Mouse (Mus musculus): ENCODE data around the gene Osbp2. TPM values are rescaled to one million over a fixed set of nuclear protein-coding genes. Genes with fewer than 3 reads are reported as not detected.

Gene Osbp2
- polyA plus RNA-seq, 1 experiment from 2014 or later: 22.7 TPM

- no peaks in the 10 kb centered on the region for H3K36me3 ChIP-seq (ENCODE audit: control insufficient read depth, insufficient read depth, low read length)
- WGBS: 23% methylated on average over 4 of the region's 4 CpGs
- no peaks in the 10 kb centered on the region for H3K9me3 ChIP-seq (ENCODE audit: control insufficient read depth, low read length)
- no peak overlapping the region for H3K27ac ChIP-seq (ENCODE audit: low read depth, low read length)
- H3K4me2 ChIP-seq (ENCODE audit: low read depth, low read length): no peak overlapping the region
- H3K4me1 ChIP-seq (ENCODE audit: control insufficient read depth, insufficient read depth, low read length): no peaks in the 10 kb centered on the region
- H3K27me3 ChIP-seq (ENCODE audit: control insufficient read depth, insufficient read depth, low read length): no peaks in the 10 kb centered on the region
- ATAC-seq (ENCODE audit: low read depth): no peak
- H3K9ac ChIP-seq (replicated peaks; ENCODE audit: low read depth, low read length): no peak overlapping the region
- H3K4me3 ChIP-seq (ENCODE audit: low read depth, low read length): no peak overlapping the region
These were observed 45.5 kb downstream of the Osbp2 start for GRCm38 (mm10) chr11:3817986-3818758.

- H3K27ac ChIP-seq (ENCODE audit: low read depth, low read length): no peak overlapping the region
- no peak overlapping the region for H3K4me3 ChIP-seq (ENCODE audit: low read depth, low read length)
- H3K36me3 ChIP-seq (ENCODE audit: control insufficient read depth, insufficient read depth, low read length): no peaks in the 10 kb centered on the region
- ATAC-seq (ENCODE audit: low read depth): no peak
- no peak overlapping the region for H3K9ac ChIP-seq (replicated peaks; ENCODE audit: low read depth, low read length)
- no peaks in the 10 kb centered on the region for H3K4me1 ChIP-seq (ENCODE audit: control insufficient read depth, insufficient read depth, low read length)
- H3K27me3 ChIP-seq (ENCODE audit: control insufficient read depth, insufficient read depth, low read length): no peaks in the 10 kb centered on the region
- H3K4me2 ChIP-seq (ENCODE audit: low read depth, low read length): no peak overlapping the region
- no peaks in the 10 kb centered on the region for H3K9me3 ChIP-seq (ENCODE audit: control insufficient read depth, low read length)
These were observed 47.8 kb downstream of the Osbp2 start for GRCm38 (mm10) chr11:3815951-3816350.

DNA sequence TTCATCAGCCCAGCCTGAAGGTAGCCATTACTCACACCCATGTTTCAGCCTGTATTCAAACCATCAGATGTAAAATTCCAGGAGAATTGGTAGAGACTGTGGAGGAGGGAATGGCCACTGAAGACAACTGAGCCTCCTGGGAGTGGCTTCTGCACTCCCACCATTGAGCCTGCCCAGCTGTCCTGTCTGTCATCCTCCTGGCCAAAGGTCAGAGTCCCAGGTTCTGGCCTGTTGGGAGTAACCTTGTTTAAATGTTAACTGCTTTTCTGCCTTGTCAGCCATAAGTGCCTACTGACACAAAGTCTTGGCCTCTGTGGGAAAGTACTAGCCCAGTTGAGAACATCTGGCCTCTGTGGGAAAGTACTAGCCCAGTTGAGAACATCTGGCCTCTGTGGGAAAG, 50.4 kb downstream of the Osbp2 start:
- no peak overlapping the region for H3K4me2 ChIP-seq (ENCODE audit: low read depth, low read length)
- no peak for ATAC-seq (ENCODE audit: low read depth)
- no peaks in the 10 kb centered on the region for H3K9me3 ChIP-seq (ENCODE audit: control insufficient read depth, low read length)
- H3K4me1 ChIP-seq (ENCODE audit: control insufficient read depth, insufficient read depth, low read length): no peaks in the 10 kb centered on the region
- no peaks in the 10 kb centered on the region for H3K36me3 ChIP-seq (ENCODE audit: control insufficient read depth, insufficient read depth, low read length)
- H3K27ac ChIP-seq (ENCODE audit: low read depth, low read length): no peak overlapping the region
- H3K27me3 ChIP-seq (ENCODE audit: control insufficient read depth, insufficient read depth, low read length): no peaks in the 10 kb centered on the region
- H3K4me3 ChIP-seq (ENCODE audit: low read depth, low read length): no peak overlapping the region
- no peak overlapping the region for H3K9ac ChIP-seq (replicated peaks; ENCODE audit: low read depth, low read length)

GRCm38 (mm10) chr11:3808162-3808561, 55.5 kb downstream of the Osbp2 start:
- no peak overlapping the region for H3K9ac ChIP-seq (replicated peaks; ENCODE audit: low read depth, low read length)
- no peaks in the 10 kb centered on the region for H3K27me3 ChIP-seq (ENCODE audit: control insufficient read depth, insufficient read depth, low read length)
- H3K4me1 ChIP-seq (ENCODE audit: control insufficient read depth, insufficient read depth, low read length): no peaks in the 10 kb centered on the region
- no peak overlapping the region for H3K27ac ChIP-seq (ENCODE audit: low read depth, low read length)
- H3K4me2 ChIP-seq (ENCODE audit: low read depth, low read length): no peak overlapping the region
- no peak for ATAC-seq (ENCODE audit: low read depth)
- H3K36me3 ChIP-seq (ENCODE audit: control insufficient read depth, insufficient read depth, low read length): no peaks in the 10 kb centered on the region
- H3K4me3 ChIP-seq (ENCODE audit: low read depth, low read length): no peak overlapping the region
- 45% methylated on average over 3 of the region's 3 CpGs for WGBS
- H3K9me3 ChIP-seq (ENCODE audit: control insufficient read depth, low read length): no peaks in the 10 kb centered on the region

- Histone ChIP-seq H3K4me1 (ENCODE audit: control insufficient read depth, insufficient read depth, low read length) (no peaks in the 10 kb centered on the region), H3K4me3 (ENCODE audit: low read depth, low read length) (no peak overlapping the region), H3K27me3 (ENCODE audit: control insufficient read depth, insufficient read depth, low read length) (no peaks in the 10 kb centered on the region), H3K27ac (ENCODE audit: low read depth, low read length) (no peak overlapping the region), H3K9ac (replicated peaks; ENCODE audit: low read depth, low read length) (no peak overlapping the region), H3K4me2 (ENCODE audit: low read depth, low read length) (no peak overlapping the region), H3K9me3 (ENCODE audit: control insufficient read depth, low read length) (no peaks in the 10 kb centered on the region), H3K36me3 (ENCODE audit: control insufficient read depth, insufficient read depth, low read length) (no peaks in the 10 kb centered on the region)
- 28% methylated on average over 3 of the region's 3 CpGs for WGBS
- no peak for ATAC-seq (ENCODE audit: low read depth)
These were observed 58.3 kb downstream of the Osbp2 start for GRCm38 (mm10) chr11:3805362-3805761.

- Histone ChIP-seq H3K36me3 (ENCODE audit: control insufficient read depth, insufficient read depth, low read length) (no peaks in the 10 kb centered on the region), H3K4me1 (ENCODE audit: control insufficient read depth, insufficient read depth, low read length) (no peaks in the 10 kb centered on the region), H3K9ac (replicated peaks; ENCODE audit: low read depth, low read length) (no peak overlapping the region), H3K4me3 (ENCODE audit: low read depth, low read length) (no peak overlapping the region), H3K9me3 (ENCODE audit: control insufficient read depth, low read length) (no peaks in the 10 kb centered on the region), H3K27me3 (ENCODE audit: control insufficient read depth, insufficient read depth, low read length) (no peaks in the 10 kb centered on the region), H3K27ac (ENCODE audit: low read depth, low read length) (no peak overlapping the region), H3K4me2 (ENCODE audit: low read depth, low read length) (no peak overlapping the region)
- WGBS: 93% methylated on average over 2 of the region's 2 CpGs
- ATAC-seq (ENCODE audit: low read depth): no peak
These were observed 59.1 kb downstream of the Osbp2 start for GRCm38 (mm10) chr11:3804639-3805038.

GRCm38 (mm10) chr11:3802057-3802456, 61.6 kb downstream of the Osbp2 start:
- Histone ChIP-seq H3K27me3 (ENCODE audit: control insufficient read depth, insufficient read depth, low read length) (no peaks in the 10 kb centered on the region), H3K4me2 (ENCODE audit: low read depth, low read length) (no peak overlapping the region), H3K9ac (replicated peaks; ENCODE audit: low read depth, low read length) (no peak overlapping the region), H3K4me1 (ENCODE audit: control insufficient read depth, insufficient read depth, low read length) (no peaks in the 10 kb centered on the region), H3K36me3 (ENCODE audit: control insufficient read depth, insufficient read depth, low read length) (no peaks in the 10 kb centered on the region), H3K4me3 (ENCODE audit: low read depth, low read length) (no peak overlapping the region), H3K27ac (ENCODE audit: low read depth, low read length) (no peak overlapping the region), H3K9me3 (ENCODE audit: control insufficient read depth, low read length) (no peaks in the 10 kb centered on the region)
- no peak for ATAC-seq (ENCODE audit: low read depth)
- 20% methylated on average over 1 of the region's 1 CpGs for WGBS

GRCm38 (mm10) chr11:3797631-3798215, 66.0 kb downstream of the Osbp2 start:
- Histone ChIP-seq H3K27ac (ENCODE audit: low read depth, low read length) (no peak overlapping the region), H3K9me3 (ENCODE audit: control insufficient read depth, low read length) (no peaks in the 10 kb centered on the region), H3K27me3 (ENCODE audit: control insufficient read depth, insufficient read depth, low read length) (no peaks in the 10 kb centered on the region), H3K4me3 (ENCODE audit: low read depth, low read length) (no peak overlapping the region), H3K4me1 (ENCODE audit: control insufficient read depth, insufficient read depth, low read length) (no peaks in the 10 kb centered on the region), H3K9ac (replicated peaks; ENCODE audit: low read depth, low read length) (no peak overlapping the region), H3K36me3 (ENCODE audit: control insufficient read depth, insufficient read depth, low read length) (no peaks in the 10 kb centered on the region), H3K4me2 (ENCODE audit: low read depth, low read length) (no peak overlapping the region)
- WGBS: 88% methylated on average over 6 of the region's 6 CpGs
- no peak for ATAC-seq (ENCODE audit: low read depth)

DNA sequence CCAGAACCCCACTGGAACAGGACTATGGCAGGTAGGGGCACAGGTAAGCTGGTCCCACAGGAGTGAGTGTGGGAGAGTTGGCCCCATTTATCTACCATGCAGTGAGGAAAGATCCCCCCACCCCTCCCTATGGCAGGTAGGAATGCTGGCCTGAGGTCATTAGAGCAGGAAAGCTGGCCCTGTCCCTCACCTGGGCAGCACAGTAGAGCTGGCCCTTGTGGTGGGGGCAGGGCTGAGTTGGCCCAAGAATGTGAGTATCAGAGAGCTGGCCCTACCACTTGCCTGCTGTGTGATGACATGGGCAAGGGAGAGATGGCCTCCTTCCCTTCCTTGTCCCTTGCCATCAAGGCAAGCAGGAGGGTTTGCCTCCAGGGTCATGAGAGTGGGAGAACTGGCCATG, 73.0 kb downstream of the Osbp2 start:
- Histone ChIP-seq H3K9ac (replicated peaks; ENCODE audit: low read depth, low read length) (no peak overlapping the region), H3K4me3 (ENCODE audit: low read depth, low read length) (no peak overlapping the region), H3K4me1 (ENCODE audit: control insufficient read depth, insufficient read depth, low read length) (no peaks in the 10 kb centered on the region), H3K36me3 (ENCODE audit: control insufficient read depth, insufficient read depth, low read length) (no peaks in the 10 kb centered on the region), H3K4me2 (ENCODE audit: low read depth, low read length) (no peak overlapping the region), H3K9me3 (ENCODE audit: control insufficient read depth, low read length) (no peaks in the 10 kb centered on the region), H3K27ac (ENCODE audit: low read depth, low read length) (no peak overlapping the region), H3K27me3 (ENCODE audit: control insufficient read depth, insufficient read depth, low read length) (no peaks in the 10 kb centered on the region)
- no peak for ATAC-seq (ENCODE audit: low read depth)
